Mouse (Mus musculus) small intestine, adult 2 months (tissue): ENCODE data around the gene Sulf2. TPM values are rescaled to one million over a fixed set of nuclear protein-coding genes. Genes with fewer than 3 reads are reported as not detected.

ENCODE experiments used
- H3K27ac ChIP-seq: fragments of 200-500 bp; 2 replicates; pipeline ENCODE4 v1.5.1; 2012; ENCODE audit warnings: low read depth, low read length, control low read depth, inconsistent platforms; ENCODE audit not compliant: insufficient read depth
- H3K27me3 ChIP-seq: fragments of 200-500 bp; 2 replicates; pipeline ENCODE4 v1.6.1; 2012; ENCODE audit warnings: mild to moderate bottlenecking, moderate library complexity, low read length, inconsistent platforms; ENCODE audit not compliant: control insufficient read depth, insufficient read depth
- H3K36me3 ChIP-seq: fragments of 200-500 bp; 2 replicates; pipeline ENCODE4 v1.6.1; 2012; ENCODE audit warnings: mild to moderate bottlenecking, low read length, control low read depth, inconsistent platforms; ENCODE audit not compliant: control insufficient read depth, insufficient read depth
- H3K4me1 ChIP-seq: fragments of 200-500 bp; 2 replicates; pipeline ENCODE4 v1.6.1; 2012; ENCODE audit warnings: low read length, inconsistent platforms, mixed read lengths; ENCODE audit not compliant: control insufficient read depth, insufficient read depth, insufficient read length
- H3K4me3 ChIP-seq: fragments of 200-500 bp; 2 replicates; pipeline ENCODE4 v1.5.1; 2012; ENCODE audit warnings: low read depth, mild to moderate bottlenecking, control low read depth, inconsistent platforms, low read length, moderate library complexity
- CTCF ChIP-seq: fragments of 200-500 bp; IDR thresholded peaks from 2 replicates; pipeline ENCODE4 v1.5.1; 2012; ENCODE audit warnings: low read depth, mild to moderate bottlenecking, control low read depth, inconsistent platforms, low read length, moderate library complexity, mixed read lengths; ENCODE audit not compliant: insufficient replicate concordance, insufficient read length; ENCODE audit errors: extremely low read depth
- POLR2A ChIP-seq: fragments of 200-500 bp; IDR thresholded peaks from 2 replicates; pipeline ENCODE4 v1.6.1; 2012; ENCODE audit warnings: low read depth, mild to moderate bottlenecking, control low read depth, inconsistent platforms, low read length, moderate library complexity
- WGBS: fragments of 180-500 bp; shearing (Covaris S2); methylation state at CpG from one replicate; pipeline ENCODE4 v1.1.7; 2018; 5-methylcytosine and 5-hydroxymethylcytosine counted together
- polyA plus RNA-seq: library from polyadenylated mRNA; depleted of rRNA; stranded (reverse); fragments of >200 nt; gene quantifications from 2 replicates; pipeline ENCODE4 v1.2.3, GENCODE M21; 2012

The Sulf2 gene
- polyA plus RNA-seq, 1 experiment, result 75.6 TPM

DNA sequence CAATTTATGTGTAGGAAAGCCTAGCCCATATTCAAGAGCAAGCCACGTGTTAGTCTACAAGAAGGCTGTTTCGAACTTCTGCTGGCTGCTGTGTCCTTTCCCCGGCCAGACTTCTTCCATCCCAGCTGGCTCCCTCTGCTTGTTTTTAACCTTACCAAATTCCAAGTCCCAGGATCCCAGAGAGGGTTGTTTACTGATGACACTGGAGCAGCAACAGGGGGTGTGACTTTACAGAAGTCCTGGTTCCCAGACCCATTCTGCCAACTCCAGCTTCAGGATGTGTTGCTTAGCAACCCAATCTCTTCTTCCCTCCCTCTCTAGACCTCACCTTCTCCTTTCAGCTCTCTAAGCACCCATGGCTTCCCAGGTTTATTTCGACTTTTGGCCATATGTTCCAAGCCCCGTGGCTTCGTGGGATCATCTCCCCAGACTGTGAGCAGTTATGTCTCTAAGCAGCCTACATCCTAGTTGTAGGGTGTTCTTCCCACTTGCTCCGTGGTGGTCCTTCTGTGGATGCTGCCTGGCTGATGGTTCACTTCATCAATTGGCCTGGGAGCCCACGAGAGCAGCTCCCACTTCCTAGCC, 20.2 kb upstream of the Sulf2 start:
- TF ChIP-seq POLR2A (no peak), CTCF (no peak)
- WGBS, result 53% methylated on average over 8 of the region's 8 CpGs
- H3K36me3 ChIP-seq, result no peaks in the 10 kb centered on the region
- H3K27ac ChIP-seq, result no peak overlapping the region
- peaks cover 16% of the 10 kb centered on the region for H3K4me1 ChIP-seq
- no peaks in the 10 kb centered on the region for H3K27me3 ChIP-seq
- H3K4me3 ChIP-seq, result no peak overlapping the region

DNA sequence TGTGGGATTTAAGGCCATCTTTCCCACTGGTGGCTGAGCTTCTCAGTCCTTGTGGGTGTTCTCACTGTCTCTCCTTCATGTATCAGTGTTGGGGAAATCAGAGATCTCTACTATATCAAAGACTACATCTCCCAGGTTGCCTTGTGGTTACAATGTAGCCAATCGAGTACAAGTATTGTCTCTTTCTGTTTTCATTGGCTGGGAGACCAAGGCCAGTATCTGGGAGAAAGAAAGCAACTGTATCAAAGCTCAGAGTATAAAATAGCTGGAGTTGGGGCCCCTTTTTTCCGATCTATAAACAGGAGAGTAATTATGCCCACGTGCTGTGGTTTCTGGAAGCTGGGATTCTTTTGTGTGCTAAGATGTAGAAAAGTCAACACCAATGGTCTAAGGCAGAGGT, 19.7 kb upstream of the Sulf2 start:
- TF ChIP-seq POLR2A (no peak), CTCF (no peak)
- H3K36me3 ChIP-seq, result no peaks in the 10 kb centered on the region
- H3K4me1 ChIP-seq, result peaks cover 11% of the 10 kb centered on the region
- no peak overlapping the region for H3K4me3 ChIP-seq
- no peaks in the 10 kb centered on the region for H3K27me3 ChIP-seq
- WGBS, result 16% methylated on average over 3 of the region's 3 CpGs
- no peak overlapping the region for H3K27ac ChIP-seq

DNA sequence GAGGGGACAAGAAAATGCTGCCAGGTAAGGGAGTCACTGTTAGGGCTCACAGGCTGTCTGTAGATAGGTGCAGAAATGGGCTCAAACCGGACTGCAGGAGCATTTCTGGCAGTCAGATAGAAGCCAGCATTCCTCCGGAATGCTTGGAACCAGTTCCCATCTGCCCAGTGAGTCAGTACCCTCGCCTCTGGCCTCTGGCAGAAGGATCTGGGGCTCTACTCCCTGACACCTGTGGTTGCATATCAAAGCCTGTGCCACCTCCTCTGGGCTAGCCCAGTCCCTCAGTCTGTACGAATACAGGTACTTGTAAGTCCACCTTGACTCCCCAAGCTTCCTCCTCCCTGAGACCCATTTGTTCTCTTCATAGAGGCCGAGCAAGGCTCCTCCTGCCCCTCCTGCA, 17.7 kb upstream of the Sulf2 start:
- TF ChIP-seq CTCF, result no peak
- TF ChIP-seq POLR2A, result no peak
- Histone ChIP-seq H3K4me1 (peaks cover 2% of the 10 kb centered on the region; the same call in 1 of the 2 replicates), H3K27me3 (no peaks in the 10 kb centered on the region), H3K27ac (no peak overlapping the region), H3K4me3 (no peak overlapping the region), H3K36me3 (no peaks in the 10 kb centered on the region)
- 78% methylated on average over 5 of the region's 5 CpGs for WGBS

DNA sequence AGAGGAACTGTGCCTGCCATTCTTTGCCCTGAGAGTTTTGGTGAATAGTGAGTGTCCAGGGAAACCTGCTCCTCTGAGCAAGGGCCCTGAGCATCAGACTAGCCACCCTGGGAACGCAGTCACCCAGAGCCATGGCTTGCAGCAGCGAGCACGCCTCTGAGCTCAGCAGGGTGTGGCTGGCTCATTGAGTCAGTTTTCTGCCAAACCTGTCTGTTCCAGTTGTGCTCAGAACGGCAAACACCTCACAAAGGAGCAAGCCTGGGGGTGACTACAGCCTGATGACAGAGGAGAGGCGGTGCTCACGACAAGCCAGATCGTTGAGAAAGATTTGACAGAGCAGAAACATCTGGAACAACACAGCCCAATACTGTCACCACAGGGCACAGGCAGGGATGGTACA, 14.7 kb upstream of the Sulf2 start:
- Histone ChIP-seq H3K4me3 (no peak overlapping the region), H3K36me3 (no peaks in the 10 kb centered on the region), H3K4me1 (peaks cover 2% of the 10 kb centered on the region; the same call in 1 of the 2 replicates), H3K27ac (no peak overlapping the region), H3K27me3 (no peaks in the 10 kb centered on the region)
- 27% methylated on average over 7 of the region's 7 CpGs for WGBS
- TF ChIP-seq POLR2A, result no peak
- TF ChIP-seq CTCF, result no peak

DNA sequence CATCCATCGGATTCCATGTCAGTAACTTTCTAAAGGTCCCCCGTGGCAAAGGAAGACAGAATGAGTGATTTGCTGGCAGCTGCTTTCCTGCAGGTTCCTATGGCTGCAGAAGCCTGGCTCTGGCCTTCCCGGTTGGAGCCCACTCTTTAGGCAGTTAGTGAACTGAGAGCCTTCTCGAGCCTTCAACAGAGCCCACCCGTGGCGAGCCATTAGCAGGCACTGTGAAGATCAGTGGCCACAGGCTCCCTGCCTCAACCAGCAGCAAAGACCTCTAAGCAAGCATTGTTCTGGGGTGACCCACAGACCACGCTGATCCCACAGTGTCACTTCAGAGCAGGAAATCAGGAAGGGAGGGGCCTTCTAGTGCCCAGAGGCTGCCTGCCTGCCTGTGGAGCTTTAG, 13.4 kb upstream of the Sulf2 start:
- Histone ChIP-seq H3K4me3 (no peak overlapping the region), H3K27me3 (no peaks in the 10 kb centered on the region), H3K4me1 (peaks cover 2% of the 10 kb centered on the region; the same call in 1 of the 2 replicates), H3K27ac (no peak overlapping the region), H3K36me3 (no peaks in the 10 kb centered on the region)
- TF ChIP-seq POLR2A (no peak), CTCF (no peak)
- 85% methylated on average over 7 of the region's 7 CpGs for WGBS

DNA sequence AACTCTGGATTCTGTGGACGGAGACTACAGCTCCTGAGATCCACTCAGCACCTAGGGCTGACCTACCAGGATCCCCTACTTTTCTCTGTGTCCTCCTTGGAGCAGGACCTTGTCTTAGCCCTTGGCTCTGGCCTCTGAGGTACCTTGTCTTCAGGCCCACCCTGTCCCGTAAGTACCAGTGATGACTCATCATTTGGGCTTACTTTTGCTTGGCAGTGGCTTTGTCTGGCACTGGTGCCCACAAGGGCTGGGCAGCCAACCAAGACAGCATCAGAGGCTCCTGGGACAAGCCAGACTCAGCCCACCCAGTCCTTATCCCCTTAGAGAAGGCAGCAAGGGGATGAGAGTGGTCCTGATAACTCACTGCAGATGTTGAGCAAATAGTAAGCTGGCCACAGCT, 11.9 kb upstream of the Sulf2 start:
- Histone ChIP-seq H3K36me3 (no peaks in the 10 kb centered on the region), H3K27me3 (no peaks in the 10 kb centered on the region), H3K4me3 (no peak overlapping the region), H3K27ac (no peak overlapping the region), H3K4me1 (peaks cover 2% of the 10 kb centered on the region; the same call in 1 of the 2 replicates)
- TF ChIP-seq POLR2A (no peak), CTCF (no peak)
- WGBS, result 85% methylated on average over 2 of the region's 2 CpGs

DNA sequence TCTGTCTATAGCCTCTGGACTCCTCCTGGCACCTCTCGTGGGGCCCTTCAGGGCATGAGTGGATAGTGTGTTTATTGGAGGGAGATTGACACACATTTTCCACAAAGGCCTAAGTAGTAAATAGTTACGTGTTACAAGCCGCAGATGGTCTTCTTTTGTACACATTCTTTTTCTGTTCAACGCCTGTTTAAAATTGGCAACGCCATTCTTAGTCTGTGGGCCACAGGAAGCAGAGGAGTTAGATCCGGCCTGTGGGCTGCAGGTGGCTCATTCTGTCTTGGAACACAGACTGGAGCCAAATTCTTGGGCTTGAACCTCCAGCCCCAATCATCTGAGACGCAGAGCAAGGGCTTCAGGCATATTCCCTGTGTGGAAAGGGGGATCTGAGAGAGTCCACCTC, 9.9 kb upstream of the Sulf2 start:
- TF ChIP-seq POLR2A (no peak), CTCF (no peak)
- WGBS, result 82% methylated on average over 7 of the region's 7 CpGs
- Histone ChIP-seq H3K27me3 (no peaks in the 10 kb centered on the region), H3K27ac (no peak overlapping the region), H3K4me1 (peaks cover 2% of the 10 kb centered on the region; the same call in 1 of the 2 replicates), H3K36me3 (no peaks in the 10 kb centered on the region), H3K4me3 (no peak overlapping the region)

DNA sequence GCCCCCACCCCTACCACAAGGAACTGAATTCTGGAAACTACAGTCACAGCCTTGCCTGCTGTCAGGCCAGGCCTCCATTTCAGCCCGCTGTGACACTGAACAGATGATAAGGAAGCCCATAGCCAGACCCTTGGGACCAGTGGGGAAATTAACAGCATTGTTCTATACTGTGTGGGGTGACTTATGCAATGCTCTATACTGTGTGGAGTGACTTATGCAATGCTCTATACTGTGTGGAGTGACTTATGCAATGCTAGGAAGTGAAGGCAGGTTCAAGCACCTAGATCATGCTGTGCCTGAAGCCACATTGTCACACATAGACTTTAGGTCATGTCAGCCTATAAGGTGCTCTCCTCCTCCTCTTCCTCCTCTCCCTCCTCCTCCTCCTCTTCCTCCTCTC, 9.1 kb upstream of the Sulf2 start:
- H3K4me3 ChIP-seq, result no peak overlapping the region
- TF ChIP-seq CTCF, result no peak
- no peak for TF ChIP-seq POLR2A
- no peaks in the 10 kb centered on the region for H3K27me3 ChIP-seq
- H3K27ac ChIP-seq, result no peak overlapping the region
- peaks cover 2% of the 10 kb centered on the region; the same call in 1 of the 2 replicates for H3K4me1 ChIP-seq
- no peaks in the 10 kb centered on the region for H3K36me3 ChIP-seq
- 88% methylated on average over 1 of the region's 1 CpGs for WGBS
